Mouse (Mus musculus) midbrain, embryonic 12.5 days (tissue): ENCODE data around the gene Lama1. TPM values are rescaled to one million over a fixed set of nuclear protein-coding genes. Genes with fewer than 3 reads are reported as not detected.
"Not testable (repeated sequence)": the region's sequence is repeated elsewhere in the genome, so short reads cannot be mapped to it uniquely, and the experiment has no call there.

ENCODE experiments used
- ATAC-seq: fragments of 200-750 bp; cut with Nextera tagmentation; 2 replicates; pipeline ENCODE4 v1.8.0; 2017; ENCODE audit warnings: low read depth, moderate TSS enrichment, moderate library complexity; ENCODE audit not compliant: low FRiP score
- H3K27ac ChIP-seq: fragments of 300-500 bp; sonication (generic); replicated peaks from 2 replicates; pipeline ENCODE4 v1.5.1; 2016; ENCODE audit warnings: mild to moderate bottlenecking
- H3K27me3 ChIP-seq: fragments of 300-500 bp; sonication (generic); 2 replicates; pipeline ENCODE4 v1.6.1; 2016; ENCODE audit warnings: mild to moderate bottlenecking
- H3K36me3 ChIP-seq: fragments of 300-500 bp; sonication (generic); 2 replicates; pipeline ENCODE4 v1.6.1; 2016
- H3K4me1 ChIP-seq: fragments of 300-500 bp; sonication (generic); 2 replicates; pipeline ENCODE4 v1.6.1; 2016
- H3K4me2 ChIP-seq: fragments of 300-500 bp; sonication (generic); replicated peaks from 2 replicates; pipeline ENCODE4 v1.6.1; 2016; ENCODE audit warnings: mild to moderate bottlenecking, moderate library complexity
- H3K4me3 ChIP-seq: fragments of 300-500 bp; sonication (generic); 2 replicates; pipeline ENCODE4 v1.5.1; 2016; ENCODE audit warnings: mild to moderate bottlenecking
- H3K9ac ChIP-seq: fragments of 300-500 bp; sonication (generic); replicated peaks from 2 replicates; pipeline ENCODE4 v1.6.1; 2016; ENCODE audit warnings: mild to moderate bottlenecking, moderate library complexity
- H3K9me3 ChIP-seq: fragments of 300-500 bp; sonication (generic); 2 replicates; pipeline ENCODE4 v1.6.1; 2016; ENCODE audit warnings: mild to moderate bottlenecking
- WGBS: fragments of 180-500 bp; shearing (Covaris S2); methylation state at CpG from one replicate; pipeline ENCODE4 v1.1.7; 2016; 5-methylcytosine and 5-hydroxymethylcytosine counted together
- polyA plus RNA-seq: library from polyadenylated mRNA; unstranded; fragments of >200 nt; fragmentation: Nextera tagmentation; extraction: Ambion mirVana; gene quantifications from 2 replicates; pipeline ENCODE4 v1.2.1, GENCODE M21; 2016

Lama1 gene
- polyA plus RNA-seq, 1 experiment from 2014 or later, result 25.8 TPM

GRCm38 (mm10) chr17:67779812-67780211 lies 82.8 kb downstream of the Lama1 start:
- Histone ChIP-seq H3K36me3 (peaks cover 72% of the 10 kb centered on the region), H3K9ac (no peak overlapping the region), H3K27me3 (no peaks in the 10 kb centered on the region), H3K4me2 (no peak overlapping the region), H3K4me3 (no peak overlapping the region), H3K9me3 (no peaks in the 10 kb centered on the region), H3K27ac (no peak overlapping the region), H3K4me1 (no peaks in the 10 kb centered on the region)
- 61% methylated on average over 4 of the region's 4 CpGs for WGBS
- ATAC-seq, result peak; percentile 30; the same call in 1 of the 2 replicates

GRCm38 (mm10) chr17:67791091-67791490 lies 94.0 kb downstream of the Lama1 start:
- H3K4me3 ChIP-seq, result no peak overlapping the region
- peaks cover 69% of the 10 kb centered on the region for H3K36me3 ChIP-seq
- no peak for ATAC-seq
- H3K9me3 ChIP-seq, result no peaks in the 10 kb centered on the region
- 97% methylated on average over 10 of the region's 10 CpGs for WGBS
- no peaks in the 10 kb centered on the region for H3K27me3 ChIP-seq
- H3K4me2 ChIP-seq, result no peak overlapping the region
- no peak overlapping the region for H3K27ac ChIP-seq
- H3K4me1 ChIP-seq, result no peaks in the 10 kb centered on the region
- no peak overlapping the region for H3K9ac ChIP-seq

GRCm38 (mm10) chr17:67809171-67809570 lies 112.1 kb downstream of the Lama1 start:
- ATAC-seq, result no peak
- Histone ChIP-seq H3K4me3 (no peak overlapping the region), H3K36me3 (peaks cover 80% of the 10 kb centered on the region), H3K4me2 (no peak overlapping the region), H3K27ac (no peak overlapping the region), H3K27me3 (no peaks in the 10 kb centered on the region), H3K9ac (no peak overlapping the region), H3K9me3 (no peaks in the 10 kb centered on the region), H3K4me1 (no peaks in the 10 kb centered on the region)
- WGBS, result 93% methylated on average over 16 of the region's 16 CpGs

GRCm38 (mm10) chr17:67813666-67814065 lies 116.6 kb downstream of the Lama1 start:
- Histone ChIP-seq H3K9me3 (no peaks in the 10 kb centered on the region), H3K36me3 (peaks cover 84% of the 10 kb centered on the region), H3K4me3 (no peak overlapping the region), H3K27me3 (no peaks in the 10 kb centered on the region), H3K27ac (no peak overlapping the region), H3K4me1 (no peaks in the 10 kb centered on the region), H3K4me2 (no peak overlapping the region), H3K9ac (no peak overlapping the region)
- no peak for ATAC-seq
- 94% methylated on average over 6 of the region's 6 CpGs for WGBS

GRCm38 (mm10) chr17:67815720-67816119 lies 118.7 kb downstream of the Lama1 start:
- Histone ChIP-seq H3K9me3 (no peaks in the 10 kb centered on the region), H3K36me3 (peaks cover 72% of the 10 kb centered on the region), H3K27ac (no peak overlapping the region), H3K4me1 (no peaks in the 10 kb centered on the region), H3K4me3 (no peak overlapping the region), H3K9ac (no peak overlapping the region), H3K27me3 (no peaks in the 10 kb centered on the region), H3K4me2 (no peak overlapping the region)
- 96% methylated on average over 11 of the region's 11 CpGs for WGBS
- no peak for ATAC-seq

- Histone ChIP-seq H3K9ac (no peak overlapping the region), H3K4me1 (no peaks in the 10 kb centered on the region), H3K9me3 (no peaks in the 10 kb centered on the region), H3K27ac (no peak overlapping the region), H3K27me3 (no peaks in the 10 kb centered on the region), H3K4me3 (no peak overlapping the region), H3K4me2 (no peak overlapping the region), H3K36me3 (peaks cover 61% of the 10 kb centered on the region)
- no peak for ATAC-seq
- 96% methylated on average over 10 of the region's 10 CpGs for WGBS
Measured at GRCm38 (mm10) chr17:67816916-67817315, 119.9 kb downstream of the Lama1 start.

GRCm38 (mm10) chr17:67827431-67827830 lies 130.4 kb downstream of the Lama1 start:
- H3K4me3 ChIP-seq, result no peak overlapping the region
- no peaks in the 10 kb centered on the region for H3K4me1 ChIP-seq
- no peaks in the 10 kb centered on the region for H3K9me3 ChIP-seq
- no peak overlapping the region for H3K4me2 ChIP-seq
- no peak for ATAC-seq
- no peaks in the 10 kb centered on the region for H3K27me3 ChIP-seq
- peaks cover 7% of the 10 kb centered on the region; the same call in 1 of the 2 replicates for H3K36me3 ChIP-seq
- no peak overlapping the region for H3K9ac ChIP-seq
- WGBS, result 86% methylated on average over 3 of the region's 3 CpGs
- no peak overlapping the region for H3K27ac ChIP-seq

- 92% methylated on average over 20 of the region's 20 CpGs for WGBS
- Histone ChIP-seq H3K9me3 (no peaks in the 10 kb centered on the region), H3K27me3 (no peaks in the 10 kb centered on the region), H3K27ac (no peak overlapping the region), H3K4me2 (no peak overlapping the region), H3K4me3 (no peak overlapping the region), H3K36me3 (no peaks in the 10 kb centered on the region), H3K4me1 (no peaks in the 10 kb centered on the region), H3K9ac (no peak overlapping the region)
- ATAC-seq, result no peak
Measured at GRCm38 (mm10) chr17:67836146-67836895, 139.3 kb downstream of the Lama1 start.

- no peak overlapping the region for H3K4me3 ChIP-seq
- no peaks in the 10 kb centered on the region for H3K27me3 ChIP-seq
- no peaks in the 10 kb centered on the region for H3K4me1 ChIP-seq
- 62% methylated on average over 17 of the region's 17 CpGs for WGBS
- H3K9me3 ChIP-seq, result no peaks in the 10 kb centered on the region
- H3K4me2 ChIP-seq, result no peak overlapping the region
- ATAC-seq, result peak; percentile 30; the same call in 1 of the 2 replicates
- H3K27ac ChIP-seq, result no peak overlapping the region
- H3K36me3 ChIP-seq, result no peaks in the 10 kb centered on the region
- H3K9ac ChIP-seq, result no peak overlapping the region
Measured at GRCm38 (mm10) chr17:67837351-67838090, 140.5 kb downstream of the Lama1 start.

- H3K27ac ChIP-seq, result no peak overlapping the region
- H3K4me1 ChIP-seq, result no peaks in the 10 kb centered on the region
- no peak for ATAC-seq
- H3K9me3 ChIP-seq, result no peaks in the 10 kb centered on the region
- 90% methylated on average over 13 of the region's 13 CpGs for WGBS
- H3K9ac ChIP-seq, result no peak overlapping the region
- H3K27me3 ChIP-seq, result no peaks in the 10 kb centered on the region
- no peaks in the 10 kb centered on the region for H3K36me3 ChIP-seq
- no peak overlapping the region for H3K4me3 ChIP-seq
- no peak overlapping the region for H3K4me2 ChIP-seq
Measured at GRCm38 (mm10) chr17:67838948-67839347, 141.9 kb downstream of the Lama1 start.

GRCm38 (mm10) chr17:67841494-67841893 lies 144.4 kb downstream of the Lama1 start:
- not testable (repeated sequence) for H3K9ac ChIP-seq, H3K27me3 ChIP-seq, H3K36me3 ChIP-seq, H3K4me3 ChIP-seq, H3K4me1 ChIP-seq, ATAC-seq, H3K9me3 ChIP-seq, H3K27ac ChIP-seq, H3K4me2 ChIP-seq
- WGBS, result 93% methylated on average over 2 of the region's 2 CpGs

- 91% methylated on average over 10 of the region's 10 CpGs for WGBS
- Histone ChIP-seq H3K9ac (no peak overlapping the region), H3K27ac (no peak overlapping the region), H3K27me3 (no peaks in the 10 kb centered on the region), H3K4me3 (no peak overlapping the region), H3K36me3 (peaks cover 3% of the 10 kb centered on the region; the same call in 1 of the 2 replicates), H3K4me1 (no peaks in the 10 kb centered on the region), H3K4me2 (no peak overlapping the region), H3K9me3 (no peaks in the 10 kb centered on the region)
- no peak for ATAC-seq
Measured at GRCm38 (mm10) chr17:67861080-67861630, 164.1 kb downstream of the Lama1 start.
